14 mouse cellular contexts compared by ENCODE assay signal in the genomic region with DNA sequence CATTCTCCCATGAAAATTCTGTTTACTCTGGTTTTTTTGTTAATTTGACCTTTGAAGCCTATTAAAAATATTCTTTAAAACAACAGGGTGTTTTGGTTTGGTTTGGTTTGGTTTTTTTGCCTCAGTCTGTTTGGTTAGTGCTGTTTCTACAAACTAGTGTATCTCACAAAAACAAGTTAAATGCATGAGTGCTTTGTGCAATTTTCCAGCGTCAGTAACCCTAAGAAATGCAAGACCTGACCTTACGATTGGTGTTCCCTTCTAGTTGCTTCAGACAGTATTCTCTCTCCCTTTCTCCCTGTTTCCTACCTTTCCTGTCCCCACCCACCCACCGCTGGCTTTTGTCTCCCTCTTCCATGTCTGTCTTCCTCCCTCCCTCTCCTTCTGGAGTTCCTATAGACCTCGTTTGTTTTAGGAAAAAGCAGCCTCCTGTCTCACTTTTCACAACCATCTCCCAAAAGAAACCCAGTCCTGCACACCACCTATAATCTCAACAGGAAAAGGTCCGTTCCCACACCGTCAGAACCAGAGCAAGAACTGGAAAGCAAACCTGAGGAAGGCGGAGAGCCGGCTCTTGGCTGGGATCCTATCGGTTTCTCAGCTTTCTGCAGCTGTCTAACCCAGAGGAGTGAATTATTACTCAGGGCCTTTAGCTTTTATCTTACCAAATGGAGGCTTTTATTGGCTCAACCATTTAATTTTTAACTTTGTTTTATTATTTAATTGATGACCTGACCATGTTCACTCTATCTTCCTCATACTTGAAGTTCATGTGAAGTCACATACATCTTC. TPM values are rescaled to one million over a fixed set of nuclear protein-coding genes. Genes with fewer than 3 reads are reported as not detected.
A peak's percentile ranks its signal among the peaks of the same experiment; 100 is the strongest.
DNase-seq lines count a peak whose midpoint lies in the region; ATAC-seq and TF ChIP-seq lines count a peak whose summit lies in the region.
"Had no signal": no experiment of that assay in that cellular context is flagged by ENCODE, and none has a peak within 500 bp of the region (broad histone marks: within the 10 kb centered on the region; RNA-seq: fewer than 3 reads in every experiment).

A gene (minus strand): TSS at position 634 of the 792 bp plus-strand sequence.

- TF ChIP-seq CTCF in liver, postnatal 0 days (IDR thresholded peaks at IDR 0.05; ENCODE audit: low read depth) = no peak

- intact Hi-C loops in left cerebral cortex, postnatal 36 days (cut with DNase I) = no loop called here

- peak; percentile 30; the same call in 1 of the 2 replicates for ATAC-seq in heart, embryonic 16.5 days (replicated peaks; ENCODE audit: extremely low read depth, insufficient read depth, low FRiP score)
- ATAC-seq in kidney, embryonic 16.5 days (ENCODE audit: low FRiP score, low TSS enrichment) = peak; percentile 68; the same call in 1 of the 2 replicates
- no peak for ATAC-seq in liver, postnatal 0 days

- no peak within 1 kb of the TSS for H3K9ac ChIP-seq in heart, embryonic 16.5 days (ENCODE audit: low read length)
- H3K9ac ChIP-seq in kidney, embryonic 16.5 days (replicated peaks; ENCODE audit: low read length) = no peak within 1 kb of the TSS
- H3K9ac ChIP-seq in liver, postnatal 0 days (replicated peaks) = no peak within 1 kb of the TSS; the same call in 1 of the 2 replicates

- no peaks in the 10 kb centered on the region for H3K36me3 ChIP-seq in heart, embryonic 16.5 days (ENCODE audit: control insufficient read depth, insufficient read depth)
- H3K36me3 ChIP-seq in kidney, embryonic 16.5 days (ENCODE audit: insufficient read depth, low read length) = no peaks in the 10 kb centered on the region
- no peaks in the 10 kb centered on the region for H3K36me3 ChIP-seq in liver, postnatal 0 days (replicated peaks; ENCODE audit: insufficient read depth, low read length)
- H3K36me3 ChIP-seq: forebrain, embryonic 10.5 days had no signal

- 51% methylated on average over 9 of the region's 9 CpGs for WGBS in heart, embryonic 16.5 days
- 12% methylated on average over 9 of the region's 9 CpGs for WGBS in kidney, embryonic 16.5 days
- 45% methylated on average over 9 of the region's 9 CpGs for WGBS in liver, postnatal 0 days (ENCODE audit: insufficient replicate concordance)

- H3K9me3 ChIP-seq in heart, embryonic 16.5 days (replicated peaks; ENCODE audit: control insufficient read depth, low read length) = no peaks in the 10 kb centered on the region
- no peaks in the 10 kb centered on the region for H3K9me3 ChIP-seq in kidney, embryonic 16.5 days (ENCODE audit: low read length)
- H3K9me3 ChIP-seq in liver, postnatal 0 days (ENCODE audit: low read length) = no peaks in the 10 kb centered on the region
- H3K9me3 ChIP-seq: forebrain, embryonic 10.5 days had no signal

- peak; percentile 23 for DNase-seq in kidney, adult 11 months
- no peak for DNase-seq in kidney, adult 18-20 months
- DNase-seq in liver, postnatal 0 days = no peak
- no peak for DNase-seq in left cerebral cortex, postnatal 36 days (ENCODE audit: low spot score in 2 of 2)
- no peak for DNase-seq in urinary bladder, postnatal 14 days (ENCODE audit: low spot score)
- DNase-seq in lung, postnatal 10 days = no peak
- DNase-seq: gastrocnemius, postnatal 25 days; thymus, adult 18-20 months had no signal

- H3K27me3 ChIP-seq in heart, embryonic 16.5 days (ENCODE audit: control insufficient read depth, insufficient read depth, low read length) = no peaks in the 10 kb centered on the region
- H3K27me3 ChIP-seq in kidney, embryonic 16.5 days (ENCODE audit: insufficient read depth, low read length) = no peaks in the 10 kb centered on the region
- H3K27me3 ChIP-seq in liver, postnatal 0 days (ENCODE audit: insufficient read depth, low read length) = no peaks in the 10 kb centered on the region
- H3K27me3 ChIP-seq: CH12.LX had no signal

- no peak within 1 kb of the TSS for H3K4me3 ChIP-seq in heart, embryonic 16.5 days (ENCODE audit: low read length)
- no peak within 1 kb of the TSS for H3K4me3 ChIP-seq in kidney, embryonic 16.5 days (ENCODE audit: low read length)
- no peak within 1 kb of the TSS for H3K4me3 ChIP-seq in liver, postnatal 0 days (ENCODE audit: low read depth, low read length)
- H3K4me3 ChIP-seq: forebrain, embryonic 10.5 days had no signal

- peaks cover 30% of the 10 kb centered on the region for H3K4me1 ChIP-seq in heart, embryonic 16.5 days (ENCODE audit: control insufficient read depth, insufficient read depth, low read length)
- H3K4me1 ChIP-seq in kidney, embryonic 16.5 days (ENCODE audit: insufficient read depth, low read length) = peaks cover 26% of the 10 kb centered on the region
- peaks cover 55% of the 10 kb centered on the region for H3K4me1 ChIP-seq in liver, postnatal 0 days (ENCODE audit: insufficient read depth)

- no peak for TF ChIP-seq EP300 in liver, postnatal 0 days (IDR thresholded peaks at IDR 0.05; ENCODE audit: low read depth)

- H3K4me2 ChIP-seq in heart, embryonic 16.5 days (ENCODE audit: low read depth, low read length) = no peak within 1 kb of the TSS
- H3K4me2 ChIP-seq in kidney, embryonic 16.5 days (replicated peaks; ENCODE audit: low read depth, low read length) = peak within 1 kb of the TSS; percentile 20
- H3K4me2 ChIP-seq in liver, postnatal 0 days (ENCODE audit: low read depth, low read length) = 0 out of 2 replicates have a peak within 1 kb of the TSS, but pooled peaks have one; percentile 30

- peak within 1 kb of the TSS; percentile 67 for H3K27ac ChIP-seq in heart, embryonic 16.5 days (ENCODE audit: low read length)
- H3K27ac ChIP-seq in kidney, embryonic 16.5 days (ENCODE audit: low read length) = peak within 1 kb of the TSS; percentile 59
- peak within 1 kb of the TSS; percentile 84 for H3K27ac ChIP-seq in liver, postnatal 0 days (ENCODE audit: low read depth)
- H3K27ac ChIP-seq: forebrain, embryonic 10.5 days had no signal

RNA-seq across cellular contexts. Expression of the gene that starts here (rescaled TPM):
- 0.09 TPM in 1 of 2 replicates, not detected in the other for polyA plus RNA-seq in heart, embryonic 16.5 days (2015; fragmentation: Nextera tagmentation; extraction: Ambion mirVana)
- polyA plus RNA-seq in kidney, embryonic 16.5 days (2015; fragmentation: Nextera tagmentation; extraction: Ambion mirVana) = 4.4 and 4.9 TPM in 2 replicates
- polyA plus RNA-seq in liver, postnatal 0 days (2015; fragmentation: Nextera tagmentation; extraction: Ambion mirVana) = 1.1 and 2.0 TPM in 2 replicates
- total RNA-seq in left cerebral cortex, postnatal 36 days (2021) = not detected
- total RNA-seq: gastrocnemius, postnatal 25 days; left cerebral cortex, postnatal 14 days had no signal
- polyA plus RNA-seq: forebrain, embryonic 10.5 days; lung, postnatal 0 days had no signal

Comparison
In these comparisons a context has a peak if more than half of its experiments do, and no peak if none do; other contexts are left out.
1. Peak in ATAC-seq and H3K27ac ChIP-seq in heart, embryonic 16.5 days; RNA of the gene not detected or under 1 TPM.